Mouse (Mus musculus): Measurements from ENCODE around the gene Mfsd4a. TPM values are rescaled to one million over a fixed set of nuclear protein-coding genes. Genes with fewer than 3 reads are reported as not detected.

Gene Mfsd4a
- polyA plus RNA-seq (2012; rRNA removed; ENCODE audit: low replicate concordance) = 11.2 and 36.9 TPM in 2 replicates

GRCm38 (mm10) chr1:132067261-132068255 is at the start of gene Mfsd4a:
Mfsd4a (minus strand) TSS chr1:132068062.

GRCm38 (mm10) chr1:132007282-132007815 is 60.5 kb downstream of the Mfsd4a start, which contains the start of gene Elk4:
Elk4 (plus strand) TSS chr1:132007607.

Other genes starting within 250 kb of the Mfsd4a start
- gene Slc41a1, start 240.6 kb downstream of the Mfsd4a start, polyA plus RNA-seq (2012; rRNA removed; ENCODE audit: low replicate concordance) = 8.0 and 15.5 TPM in 2 replicates
- gene Rab29, start 200.8 kb downstream of the Mfsd4a start, polyA plus RNA-seq (2012; rRNA removed; ENCODE audit: low replicate concordance) = 10.4 and 13.6 TPM in 2 replicates
- gene Nucks1, start 157.5 kb downstream of the Mfsd4a start, polyA plus RNA-seq (2012; rRNA removed; ENCODE audit: low replicate concordance) = 1.3 and 1.4 TPM in 2 replicates
- gene Slc45a3, start 105.1 kb downstream of the Mfsd4a start, polyA plus RNA-seq (2012; rRNA removed; ENCODE audit: low replicate concordance) = 2.1 and 12.5 TPM in 2 replicates
- 7.6 and 11.7 TPM in 2 replicates for gene Elk4, start 60.5 kb downstream of the Mfsd4a start, polyA plus RNA-seq (2012; rRNA removed; ENCODE audit: low replicate concordance)
- gene Cdk18, start 71.6 kb upstream of the Mfsd4a start, polyA plus RNA-seq (2012; rRNA removed; ENCODE audit: low replicate concordance) = 153 and 183 TPM in 2 replicates
- not detected in 2 replicates for gene Lemd1, start 123.4 kb upstream of the Mfsd4a start, polyA plus RNA-seq (2012; rRNA removed; ENCODE audit: low replicate concordance)
- not detected in 2 replicates for gene AC124108.1, start 123.4 kb upstream of the Mfsd4a start, polyA plus RNA-seq (2012; rRNA removed; ENCODE audit: low replicate concordance)
- gene Gm10188, start 161.7 kb upstream of the Mfsd4a start, polyA plus RNA-seq (2012; rRNA removed; ENCODE audit: low replicate concordance) = not detected in 2 replicates
- 0.71 and 0.77 TPM in 2 replicates for gene Klhdc8a, start 230.6 kb upstream of the Mfsd4a start, polyA plus RNA-seq (2012; rRNA removed; ENCODE audit: low replicate concordance)
- 17.4 and 74.3 TPM in 2 replicates for gene Nuak2, start 248.1 kb upstream of the Mfsd4a start, polyA plus RNA-seq (2012; rRNA removed; ENCODE audit: low replicate concordance)

Measured in duodenum, adult 2 months (tissue).